Mouse (Mus musculus) thymus, postnatal 14 days (tissue): ENCODE data around the gene Nbr1.
A peak's percentile ranks its signal among the peaks of the same experiment; 100 is the strongest.

ENCODE experiments used
- DNase-seq: peaks from one replicate; pipeline ENCODE4 v3.0.0; 2021

Nbr1 gene

GRCm38 (mm10) chr11:101551751-101552475 is at the start of gene Nbr1, which contains the start of gene Brca1:
TSS of gene Nbr1 (plus strand) at chr11:101552149.
TSS of gene Brca1 (minus strand) at chr11:101551955.
- DNase-seq: peak; percentile 91

- DNase-seq: no peak
Observed at GRCm38 (mm10) chr11:101506269-101506780, 45.6 kb upstream of the Nbr1 start.

GRCm38 (mm10) chr11:101507090-101507489 is 44.9 kb upstream of the Nbr1 start:
- DNase-seq: no peak

GRCm38 (mm10) chr11:101518937-101519336 is 33.0 kb upstream of the Nbr1 start:
- no peak for DNase-seq

GRCm38 (mm10) chr11:101519364-101519763 is 32.6 kb upstream of the Nbr1 start:
- no peak for DNase-seq

- no peak for DNase-seq
Observed at GRCm38 (mm10) chr11:101524446-101524845, 27.5 kb upstream of the Nbr1 start.

GRCm38 (mm10) chr11:101525056-101525455 is 26.9 kb upstream of the Nbr1 start:
- DNase-seq: no peak

GRCm38 (mm10) chr11:101525936-101526595 is 25.9 kb upstream of the Nbr1 start:
- no peak for DNase-seq

GRCm38 (mm10) chr11:101526686-101527085 is 25.3 kb upstream of the Nbr1 start:
- no peak for DNase-seq

- no peak for DNase-seq
Observed at GRCm38 (mm10) chr11:101543533-101543932, 8.4 kb upstream of the Nbr1 start.

- no peak for DNase-seq
Observed at GRCm38 (mm10) chr11:101544132-101544531, 7.8 kb upstream of the Nbr1 start.

- no peak for DNase-seq
Observed at GRCm38 (mm10) chr11:101548526-101548925, 3.4 kb upstream of the Nbr1 start.

GRCm38 (mm10) chr11:101552476-101553300 is 739 bp downstream of the Nbr1 start:
- DNase-seq: peak; percentile 95

GRCm38 (mm10) chr11:101553354-101553930 is 1.5 kb downstream of the Nbr1 start:
- DNase-seq: no peak

GRCm38 (mm10) chr11:101556541-101556940 is 4.6 kb downstream of the Nbr1 start:
- no peak for DNase-seq

- no peak for DNase-seq
Observed at GRCm38 (mm10) chr11:101556954-101557353, 5.0 kb downstream of the Nbr1 start.

GRCm38 (mm10) chr11:101562391-101562790 is 10.4 kb downstream of the Nbr1 start:
- peak; percentile 69 for DNase-seq

- no peak for DNase-seq
Observed at GRCm38 (mm10) chr11:101568421-101568820, 16.5 kb downstream of the Nbr1 start.

- no peak for DNase-seq
Observed at GRCm38 (mm10) chr11:101576116-101576515, 24.2 kb downstream of the Nbr1 start.

GRCm38 (mm10) chr11:101581081-101581764 is 29.3 kb downstream of the Nbr1 start:
- no peak for DNase-seq

- DNase-seq: peak; percentile 78
Observed at GRCm38 (mm10) chr11:101582054-101583035, 30.4 kb downstream of the Nbr1 start, which contains the start of gene Tmem106a. TSS of gene Tmem106a (plus strand) at chr11:101582242.
